Mouse (Mus musculus) embryo, embryonic 11 days (tissue): ENCODE measurements around the gene P2rx1.

Source experiments
- DNase-seq: peaks from one replicate; pipeline ENCODE4 v3.0.0-alpha.2; 2015

P2rx1 gene

DNA sequence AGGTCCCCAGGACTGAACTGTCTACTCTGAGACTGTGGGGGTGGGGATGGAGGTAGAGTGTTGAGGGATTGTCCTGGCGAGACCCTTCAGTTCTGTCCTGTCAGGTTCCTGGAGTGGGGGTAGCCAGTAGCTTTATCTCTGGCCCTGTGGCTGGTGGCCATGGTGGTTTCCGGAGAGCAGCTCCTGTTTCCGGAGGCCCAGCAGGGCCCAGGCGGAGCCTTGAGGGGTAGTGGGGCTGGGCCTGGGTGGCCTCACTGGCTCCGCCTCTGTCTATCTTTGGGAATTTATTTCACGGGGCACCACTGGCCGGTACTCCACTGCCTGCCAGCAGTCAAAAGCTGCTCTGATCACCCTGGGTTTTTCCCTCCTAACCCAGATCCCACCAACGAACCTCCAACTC lies at the start of gene P2rx1:
TSS of gene P2rx1 (plus strand) at position 333 of the 400 bp plus-strand sequence.
- DNase-seq = peak; percentile 25

DNA sequence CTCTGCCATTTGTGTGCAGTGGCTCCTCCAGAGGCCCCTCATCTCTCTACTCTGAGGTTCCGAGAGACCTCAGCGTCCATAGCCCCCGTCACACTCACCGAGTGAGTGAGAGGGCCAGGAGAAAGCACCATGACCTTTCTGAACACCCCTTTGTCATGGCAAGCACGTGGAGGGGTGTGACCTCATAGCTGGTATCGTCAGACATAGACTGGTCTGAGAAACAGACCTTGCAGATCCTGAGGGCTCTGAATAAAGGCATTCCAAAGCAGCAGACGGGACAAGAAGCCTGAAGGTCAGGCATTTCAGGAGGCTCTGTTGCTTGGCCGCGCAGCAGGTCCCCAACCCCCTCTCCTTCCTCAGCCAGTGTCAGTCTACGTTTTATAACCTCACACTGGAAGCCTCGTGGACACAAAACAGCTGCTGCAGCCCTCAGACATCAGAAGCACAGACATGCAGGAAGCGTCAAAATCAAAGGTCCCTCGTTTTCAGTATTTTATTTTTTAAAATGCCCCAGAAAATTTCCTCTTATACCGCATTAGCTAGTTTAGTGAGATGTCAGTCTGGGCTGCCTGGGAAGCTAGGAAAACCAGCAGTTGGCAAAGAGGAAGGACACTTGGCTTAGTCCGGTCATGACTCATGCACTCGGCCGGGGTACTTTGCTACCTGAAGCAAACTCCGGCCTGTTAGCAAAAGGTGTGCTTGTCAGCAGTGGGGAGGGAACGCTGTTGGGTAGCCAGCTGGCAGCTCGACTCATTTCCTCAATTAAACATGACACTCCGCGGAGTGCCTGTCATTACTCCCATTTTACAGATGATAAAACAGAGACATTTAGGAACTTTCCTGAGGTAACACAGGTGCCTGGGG lies 47.5 kb upstream of the P2rx1 start:
- no peak for DNase-seq

DNA sequence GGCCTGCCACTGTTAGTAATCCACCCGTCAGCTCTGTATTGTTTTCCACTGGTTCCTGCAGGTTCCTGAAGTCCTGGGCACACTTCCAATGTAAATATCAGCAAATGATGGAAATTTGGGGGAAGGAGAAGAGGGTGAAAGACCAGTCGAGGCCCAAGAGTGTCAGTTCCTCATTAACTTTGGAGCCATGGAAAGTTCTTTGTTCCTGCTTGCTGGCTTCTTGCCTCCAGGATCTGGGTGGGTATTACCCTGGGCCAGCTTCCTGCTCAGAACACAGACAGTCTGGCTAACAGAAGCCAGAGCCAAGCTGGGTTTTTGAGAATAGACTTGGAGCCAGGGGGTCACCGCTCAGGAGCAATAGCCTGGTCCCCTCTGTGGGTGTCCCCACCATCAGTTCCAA lies 46.7 kb upstream of the P2rx1 start:
- DNase-seq = no peak

DNA sequence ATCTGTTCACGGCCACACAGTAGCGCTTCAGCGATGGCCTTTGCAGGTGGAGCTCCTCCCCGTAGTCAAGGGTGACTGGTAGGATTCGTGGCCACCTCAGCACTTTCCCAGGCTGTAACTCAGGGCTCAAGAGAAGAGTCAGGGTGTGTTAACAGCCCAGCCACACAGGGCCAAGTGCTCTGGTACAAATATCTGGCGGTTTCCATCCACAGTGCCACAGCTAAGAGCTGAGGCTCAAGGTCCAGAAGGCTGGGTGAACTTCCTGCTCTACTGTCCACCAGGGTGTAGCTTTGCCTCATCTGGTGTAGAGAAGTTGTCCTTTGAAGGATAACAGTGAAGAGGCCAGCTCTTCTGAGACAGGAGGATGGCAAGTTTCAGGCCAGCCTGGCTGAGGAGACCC lies 46.2 kb upstream of the P2rx1 start:
- DNase-seq = no peak

DNA sequence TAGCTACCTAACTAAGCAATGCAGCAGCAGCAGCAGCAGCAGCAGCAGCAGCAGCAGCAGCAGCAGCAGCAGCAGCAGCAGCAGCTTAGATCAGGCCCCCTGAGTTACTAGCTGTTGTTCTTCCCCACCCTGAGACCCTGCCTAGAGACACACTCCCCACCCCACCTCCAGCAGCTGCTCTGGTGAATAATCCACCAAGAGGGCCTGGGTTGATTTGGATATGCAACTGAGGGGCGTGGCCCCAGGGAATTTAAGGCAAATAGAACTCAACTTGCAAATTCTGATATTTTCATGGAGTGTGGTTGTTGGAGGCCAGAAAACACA lies 45.8 kb upstream of the P2rx1 start:
- no peak for DNase-seq

DNA sequence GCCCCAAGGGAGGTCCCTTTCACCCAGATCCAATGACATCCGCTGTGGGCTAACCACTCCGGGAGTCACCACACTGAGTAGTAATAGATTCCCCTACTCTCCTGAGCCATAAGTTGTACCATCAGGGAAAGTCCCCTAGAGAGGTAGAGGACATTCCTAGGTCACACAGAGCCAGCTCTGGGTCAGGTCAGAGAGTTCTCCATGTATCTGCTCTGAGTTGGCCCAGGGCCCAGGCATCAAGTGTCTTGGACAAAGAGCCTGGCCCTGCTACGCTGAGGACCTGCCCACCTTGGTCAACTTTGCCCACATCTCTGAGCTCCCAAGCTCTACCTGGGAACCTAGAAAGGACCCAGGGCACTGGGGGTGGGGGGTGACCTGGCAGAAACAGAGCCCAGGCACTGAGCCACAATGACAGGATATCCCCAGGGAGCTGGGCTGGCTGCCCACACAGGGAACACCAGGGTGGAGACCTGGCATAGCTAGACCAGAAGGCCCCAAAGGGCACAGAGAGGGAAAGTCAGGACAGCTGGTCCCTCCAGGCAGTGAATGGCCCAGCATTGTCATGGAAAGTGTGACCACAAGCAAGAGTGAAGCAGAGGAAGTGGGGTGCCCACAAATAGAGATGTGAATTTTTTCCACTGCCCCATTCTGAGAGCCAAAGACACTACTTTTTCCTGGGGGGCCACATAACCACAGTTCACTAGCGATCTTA lies 45.3 kb upstream of the P2rx1 start:
- DNase-seq = no peak

DNA sequence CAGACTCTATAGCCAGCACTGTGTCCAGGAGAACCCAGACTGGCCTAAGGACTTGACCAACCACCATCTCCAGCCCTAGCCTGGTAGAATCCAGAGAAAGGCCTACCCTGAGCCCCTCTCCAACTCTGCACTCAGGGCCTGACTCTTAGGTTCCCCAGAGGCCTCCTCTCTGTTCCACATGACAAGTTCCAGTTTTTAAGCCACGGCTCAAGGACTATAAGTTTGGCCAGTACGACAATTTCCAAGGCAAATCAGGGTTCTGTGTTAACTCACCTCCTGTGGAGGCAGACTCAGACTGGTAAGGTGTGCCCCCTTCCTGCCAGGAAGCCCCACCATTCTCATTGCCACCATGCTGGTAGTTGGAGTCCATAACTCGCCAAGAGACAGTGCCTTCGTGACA lies 44.7 kb upstream of the P2rx1 start:
- no peak for DNase-seq

DNA sequence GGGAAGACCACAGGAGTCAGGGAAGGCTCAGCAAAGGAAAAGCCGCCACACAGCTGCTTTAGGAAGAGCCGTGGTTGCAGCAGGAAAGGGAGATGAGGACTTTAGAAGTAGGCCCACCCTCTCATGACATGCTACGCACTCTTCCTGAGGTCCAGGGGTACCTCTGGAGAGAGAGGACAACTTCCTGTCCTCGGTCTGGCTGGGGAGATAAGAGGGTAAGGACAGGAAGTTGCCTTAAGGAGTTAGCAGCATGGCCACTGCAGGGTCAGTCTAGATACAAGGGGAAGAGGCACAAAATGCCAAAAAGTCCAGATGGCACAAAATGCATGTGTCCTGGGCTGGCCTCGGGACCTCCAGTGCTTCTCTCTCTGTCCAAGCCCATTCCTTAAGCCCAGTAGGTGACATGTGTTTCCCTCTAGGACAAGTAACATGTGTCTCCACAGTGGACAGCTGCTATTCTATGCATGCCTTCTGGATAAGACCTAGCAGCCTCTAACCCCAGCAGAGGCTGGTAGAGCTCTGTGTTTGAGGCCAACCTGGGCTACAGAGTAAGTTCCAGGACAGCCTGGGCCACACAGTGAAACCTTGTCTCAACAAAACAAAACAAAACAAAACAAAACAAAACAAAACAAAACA lies 43.4 kb upstream of the P2rx1 start:
- DNase-seq = no peak

DNA sequence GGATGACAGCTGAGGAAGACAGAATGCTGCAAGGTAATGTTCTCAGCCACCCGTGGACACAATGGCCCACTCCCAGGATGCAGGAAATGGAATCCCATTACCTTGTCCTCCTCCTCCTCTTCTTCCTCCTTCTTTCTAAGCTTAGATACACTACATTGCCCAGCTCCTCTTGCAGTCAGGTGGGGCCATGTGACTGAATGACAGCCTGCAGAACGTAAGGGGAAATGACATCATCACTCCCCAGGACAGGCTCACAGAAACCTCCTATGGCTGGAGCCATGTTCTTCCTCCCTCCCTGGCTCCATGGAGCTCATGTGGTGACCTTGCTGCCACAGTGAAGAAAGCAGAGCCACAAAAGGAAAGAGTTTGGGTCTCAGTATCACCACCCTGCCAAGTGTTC lies 41.6 kb upstream of the P2rx1 start:
- DNase-seq = no peak

DNA sequence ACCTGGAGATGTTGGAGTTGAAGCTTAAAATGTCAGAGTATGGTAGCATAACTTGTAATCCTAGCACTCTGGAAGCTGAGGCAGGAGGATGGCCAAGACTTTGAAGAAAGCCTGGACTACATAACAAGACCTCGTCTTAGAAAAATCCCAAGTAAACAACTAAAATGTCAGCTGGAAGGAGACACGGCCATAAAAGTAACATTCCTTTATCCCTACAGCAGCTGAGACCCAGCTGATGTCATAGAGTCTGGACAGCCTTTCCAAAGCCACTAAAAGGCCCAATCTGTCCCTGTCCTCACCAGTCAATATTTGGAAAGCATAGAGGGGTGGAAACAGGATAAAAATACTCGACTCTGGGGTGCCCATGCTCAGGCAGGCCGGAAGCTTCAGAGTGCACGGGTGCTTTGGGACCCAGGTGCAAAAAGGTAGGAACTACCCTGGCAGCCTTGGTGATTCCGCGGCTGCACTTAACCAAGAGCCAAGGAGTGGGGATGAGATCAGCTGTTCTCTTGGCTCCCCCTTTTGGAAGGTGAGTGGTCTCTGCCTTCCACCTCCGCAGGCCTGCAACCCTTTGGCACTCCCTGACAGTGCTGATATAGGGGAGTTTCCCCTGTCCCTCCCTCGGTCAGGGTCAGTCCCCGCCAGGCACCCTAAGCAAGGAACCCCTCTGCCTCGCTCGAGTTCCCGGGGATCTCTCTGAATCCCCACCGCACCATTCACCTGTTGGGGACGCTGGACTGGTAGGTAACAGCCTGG lies 38.8 kb upstream of the P2rx1 start:
- DNase-seq = no peak

DNA sequence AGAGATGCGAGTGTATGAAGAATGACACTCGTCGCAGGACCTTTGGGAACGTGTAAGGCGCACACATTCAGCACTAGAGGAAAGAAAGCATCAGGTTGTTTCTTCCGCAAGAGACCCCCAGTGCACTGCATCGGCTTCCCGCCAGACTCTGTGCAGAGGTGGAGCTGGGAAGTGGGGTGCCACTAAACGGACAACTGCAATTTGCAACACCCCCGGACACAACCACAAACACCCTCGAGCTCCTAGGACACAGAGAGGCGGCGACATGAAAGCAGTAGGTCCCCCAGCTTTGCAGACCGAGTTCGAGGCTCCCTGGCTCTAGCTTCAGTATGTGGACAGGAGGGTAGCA lies 38.2 kb upstream of the P2rx1 start:
- no peak for DNase-seq

DNA sequence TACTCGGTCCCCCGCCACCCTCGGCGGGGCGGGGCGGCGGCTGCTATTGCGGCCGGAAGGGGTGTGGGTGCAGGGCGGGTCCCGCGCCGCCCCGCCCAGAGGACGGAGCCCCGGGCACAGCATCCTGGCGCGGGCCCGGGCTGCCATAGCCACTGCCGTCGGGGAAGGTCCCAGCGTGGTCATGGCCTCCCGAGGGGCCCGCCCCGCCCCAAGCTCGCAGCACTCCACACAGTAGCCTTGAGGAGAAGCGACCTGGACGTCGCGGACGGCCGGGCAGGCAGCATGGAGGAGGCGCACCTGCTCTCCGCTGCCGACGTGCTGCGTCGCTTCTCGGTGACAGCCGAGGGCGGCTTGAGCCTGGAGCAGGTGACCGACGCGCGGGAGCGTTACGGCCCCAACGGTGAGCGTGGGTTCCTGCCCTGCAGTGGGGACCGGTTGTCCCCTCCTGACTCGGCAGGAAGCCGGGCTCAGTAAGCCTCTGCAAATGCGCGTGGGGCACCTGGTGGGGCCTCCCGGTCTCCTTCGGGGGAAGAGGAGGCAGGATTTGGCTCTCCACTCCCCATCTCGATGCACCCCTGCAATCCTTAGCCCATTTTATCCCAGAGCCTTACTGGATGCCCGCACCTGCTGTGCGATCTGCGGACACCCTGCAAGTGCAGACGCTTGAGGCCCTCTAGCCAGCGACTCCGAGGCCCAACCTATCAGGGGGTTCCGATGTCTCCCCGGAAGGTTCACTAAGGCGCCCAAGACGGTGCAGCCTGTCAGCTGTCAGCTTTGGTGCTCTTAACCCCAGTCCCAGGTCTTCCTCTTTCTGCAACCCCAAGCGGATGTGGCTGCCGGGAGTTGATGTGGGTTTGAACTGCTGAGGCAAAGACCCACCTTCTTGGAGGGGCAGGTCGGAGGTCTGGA lies 37.6 kb upstream of the P2rx1 start, which contains the start of gene Atp2a3:
TSS of gene Atp2a3 (plus strand) at position 98 of the 909 bp plus-strand sequence.
- no peak for DNase-seq

DNA sequence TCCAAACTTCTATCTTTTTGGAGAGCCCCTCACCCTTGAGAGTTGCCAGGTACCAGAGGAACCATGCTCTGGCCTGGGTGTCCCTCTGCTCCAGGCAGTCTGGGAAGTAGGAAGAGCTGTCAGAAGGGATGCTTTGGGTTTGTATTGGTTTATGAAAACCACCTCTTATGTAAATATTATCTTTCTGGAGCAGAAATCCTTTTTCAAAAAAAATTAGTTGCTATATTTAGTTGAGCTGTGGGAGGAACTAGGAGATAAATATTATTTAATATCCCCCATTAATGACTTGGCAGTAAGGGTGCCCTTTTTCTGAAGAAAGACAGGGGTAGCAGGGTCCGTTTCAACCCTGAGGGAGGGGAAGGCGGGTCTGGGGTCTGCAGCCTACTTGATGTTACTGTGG lies 36.5 kb upstream of the P2rx1 start:
- no peak for DNase-seq

DNA sequence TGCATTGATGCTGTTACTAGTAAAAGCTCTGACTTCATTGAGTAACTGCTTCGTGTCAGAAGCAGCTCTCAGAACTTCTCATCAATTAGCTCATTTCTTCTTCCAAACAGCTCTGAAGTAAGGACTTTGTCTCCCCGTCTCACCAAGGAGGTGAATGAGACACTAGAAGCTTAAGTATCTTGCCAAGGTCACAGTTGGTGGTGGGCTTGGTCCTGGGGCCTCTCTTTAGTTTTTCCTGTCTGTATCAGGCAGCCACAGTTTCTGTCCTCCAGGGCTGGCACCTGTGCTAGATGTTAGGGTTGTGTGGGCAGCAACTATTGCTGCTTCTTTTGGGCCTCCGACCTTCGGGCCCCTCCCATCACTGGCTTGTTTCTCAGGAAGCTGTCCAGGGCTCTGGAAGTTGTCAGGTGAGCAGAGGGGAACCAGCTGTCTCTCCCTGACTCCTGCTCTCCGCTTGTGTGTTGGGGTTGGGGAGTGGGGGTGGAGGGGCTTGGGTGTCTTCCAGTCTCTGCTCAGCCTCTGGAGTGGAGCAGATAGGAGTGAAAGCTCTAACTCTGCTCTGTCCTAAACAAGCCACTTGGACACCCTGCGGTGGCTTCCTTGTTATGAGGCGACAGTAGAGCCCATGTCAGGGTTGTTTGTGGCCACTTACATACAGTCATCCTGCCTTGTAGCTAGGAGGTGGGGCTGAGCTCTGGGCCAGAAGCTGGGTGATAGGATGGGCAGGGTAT lies 35.7 kb upstream of the P2rx1 start:
- DNase-seq = no peak

DNA sequence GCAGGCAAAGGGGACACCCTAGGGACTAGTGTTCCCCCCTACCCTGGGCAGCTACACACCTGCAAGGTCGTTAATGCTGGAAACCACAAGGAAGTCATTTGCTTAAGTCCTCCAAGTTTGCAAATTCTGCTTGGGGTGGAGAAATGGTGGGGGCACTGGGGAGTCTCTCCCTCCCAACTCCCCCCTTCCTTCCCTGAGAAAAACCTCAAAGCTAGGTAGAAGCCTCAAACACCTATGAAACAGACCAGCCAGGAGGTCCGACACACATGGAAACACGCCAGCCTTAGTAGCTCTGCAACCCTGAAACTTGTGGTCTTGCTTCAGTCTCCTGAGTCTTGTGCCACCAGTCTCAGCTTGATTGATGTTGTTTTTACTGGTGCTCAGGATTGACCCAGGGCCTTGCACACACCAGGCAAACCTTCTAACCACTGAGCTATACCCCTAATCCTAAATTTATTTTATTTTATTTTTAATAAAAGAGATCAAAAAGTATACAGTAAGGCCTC lies 35.1 kb upstream of the P2rx1 start:
- DNase-seq = no peak

DNA sequence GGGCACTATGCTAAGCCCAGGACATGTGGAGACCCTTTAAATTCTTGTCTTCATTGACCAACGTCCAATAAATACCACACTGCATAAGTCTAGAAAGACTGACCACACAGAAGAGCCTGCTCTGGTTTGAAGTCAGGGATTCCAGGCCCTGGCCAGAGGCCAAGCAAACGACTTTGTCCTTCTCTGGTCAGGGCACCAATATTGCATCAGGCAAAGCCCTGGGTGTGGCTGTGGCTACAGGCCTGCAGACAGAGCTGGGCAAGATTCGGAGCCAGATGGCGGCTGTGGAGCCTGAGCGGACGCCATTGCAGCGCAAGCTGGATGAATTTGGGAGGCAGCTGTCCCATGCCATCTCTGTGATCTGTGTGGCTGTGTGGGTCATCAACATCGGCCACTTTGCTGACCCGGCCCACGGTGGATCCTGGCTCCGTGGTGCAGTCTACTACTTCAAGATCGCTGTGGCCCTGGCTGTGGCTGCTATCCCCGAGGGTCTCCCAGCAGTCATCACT lies 23.9 kb upstream of the P2rx1 start:
- DNase-seq = no peak

DNA sequence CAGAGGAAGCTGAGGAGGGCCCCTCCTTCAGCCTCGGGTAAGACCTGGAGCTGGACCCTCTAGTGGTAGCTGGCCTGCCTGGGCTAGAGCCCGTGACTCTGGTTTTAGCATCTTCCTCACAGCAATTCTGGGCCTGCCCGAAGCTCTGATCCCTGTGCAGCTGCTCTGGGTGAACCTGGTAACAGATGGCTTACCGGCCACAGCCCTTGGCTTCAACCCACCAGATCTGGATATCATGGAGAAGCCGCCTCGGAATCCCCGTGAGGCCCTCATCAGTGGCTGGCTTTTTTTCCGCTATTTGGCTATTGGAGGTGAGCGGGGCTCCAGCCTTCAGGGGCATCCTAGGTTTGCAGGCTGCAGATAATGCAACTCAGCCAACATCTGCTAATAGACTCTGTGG lies 16.4 kb upstream of the P2rx1 start:
- no peak for DNase-seq

DNA sequence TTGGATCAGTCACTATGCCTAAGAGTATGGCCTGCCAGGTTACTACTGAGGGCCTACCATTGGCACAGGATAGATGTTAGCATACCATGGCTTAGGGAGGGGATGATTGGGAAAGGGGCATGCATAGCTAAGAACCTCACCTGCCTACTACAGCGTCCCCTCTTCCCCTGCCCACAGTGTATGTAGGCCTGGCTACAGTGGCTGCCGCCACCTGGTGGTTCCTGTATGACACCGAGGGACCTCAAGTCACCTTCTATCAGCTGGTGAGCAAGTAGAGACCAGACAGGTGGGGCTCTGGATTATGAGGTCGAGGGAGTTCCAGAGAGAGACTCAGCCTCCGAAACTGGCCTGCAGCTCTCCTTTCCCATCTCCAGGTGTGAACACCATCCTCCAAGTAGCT lies 15.6 kb upstream of the P2rx1 start:
- DNase-seq = peak; percentile 26

DNA sequence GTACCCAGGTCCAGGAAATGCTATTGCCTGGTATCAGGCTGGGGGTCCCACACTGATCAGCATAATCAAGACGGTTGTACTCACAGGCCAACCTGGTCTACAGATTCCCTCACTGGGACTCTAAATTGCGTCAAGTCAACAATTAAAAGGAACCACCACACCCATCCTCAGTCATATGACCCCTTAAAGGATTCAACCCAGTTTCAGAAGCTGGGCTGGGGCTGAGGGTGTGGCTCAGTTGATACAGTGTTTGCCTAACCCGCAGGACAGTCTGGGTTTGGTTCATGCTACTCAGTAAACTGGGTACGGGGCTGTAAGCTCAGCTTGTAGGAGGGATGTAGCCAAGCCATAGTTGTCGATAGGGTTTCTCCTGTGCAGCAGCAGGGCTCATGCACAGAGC lies 12.2 kb upstream of the P2rx1 start:
- no peak for DNase-seq

DNA sequence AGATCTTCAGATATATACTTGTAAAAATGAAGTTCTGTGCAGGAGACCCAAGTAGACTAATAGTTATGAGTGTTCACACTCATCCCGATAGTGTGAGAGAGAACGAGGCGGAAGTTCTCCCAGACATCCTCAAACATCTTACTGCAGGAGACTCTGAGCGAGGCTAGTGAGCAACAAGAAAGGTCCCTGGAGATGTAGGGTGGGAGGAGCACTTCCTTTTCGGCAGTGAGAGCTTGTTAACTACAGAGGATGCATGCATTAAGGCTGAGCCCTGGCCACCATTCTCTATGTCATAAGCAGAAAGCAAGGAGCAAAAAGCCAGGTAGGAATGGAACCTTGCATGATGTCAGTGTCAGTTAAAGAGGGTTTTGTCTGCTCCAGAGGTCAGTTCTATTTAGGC lies 11.7 kb upstream of the P2rx1 start:
- DNase-seq = no peak

DNA sequence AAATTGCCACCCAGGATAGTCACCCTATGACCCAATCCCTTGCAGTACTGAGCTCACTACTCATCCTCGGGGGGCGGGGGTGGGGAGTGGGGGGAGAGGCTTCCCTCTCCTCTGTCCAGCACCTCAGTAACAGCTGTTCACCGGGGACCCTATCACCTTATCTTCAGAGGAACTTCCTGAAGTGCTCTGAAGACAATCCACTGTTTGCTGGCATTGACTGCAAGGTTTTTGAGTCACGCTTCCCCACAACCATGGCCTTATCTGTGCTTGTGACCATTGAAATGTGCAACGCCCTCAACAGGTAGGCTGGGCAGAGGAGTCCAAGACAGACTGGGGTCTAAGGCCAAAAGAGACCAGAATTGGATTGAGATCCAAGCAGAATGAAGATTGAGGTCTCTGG lies 11.1 kb upstream of the P2rx1 start:
- DNase-seq = no peak
